12 mouse cellular contexts compared by ENCODE assay signal in genomic region chr11:87801711-87802275, GRCm38 (mm10). TPM values are rescaled to one million over a fixed set of nuclear protein-coding genes. Genes with fewer than 3 reads are reported as not detected.
DNase-seq lines count a peak whose midpoint lies in the region; ATAC-seq and TF ChIP-seq lines count a peak whose summit lies in the region.
"Had no signal": no experiment of that assay in that cellular context is flagged by ENCODE, and none has a peak within 500 bp of the region (broad histone marks: within the 10 kb centered on the region; RNA-seq: fewer than 3 reads in every experiment).

No protein-coding gene starts in this region.

- intact Hi-C loops in left cerebral cortex, postnatal 36 days (cut with DNase I) = loop anchor here (5.0 kb wide), 1 partner anchor 156 kb away; no protein-coding TSS in a partner anchor

- no peaks in the 10 kb centered on the region for H3K4me1 ChIP-seq in kidney, embryonic 14.5 days (ENCODE audit: control insufficient read depth, insufficient read depth, low read length)
- H3K4me1 ChIP-seq in E14TG2a.4 (replicated peaks; ENCODE audit: low read depth, low read length) = peaks cover 21% of the 10 kb centered on the region
- H3K4me1 ChIP-seq: heart, embryonic 13.5 days; liver, embryonic 13.5 days had no signal

- ATAC-seq in kidney, embryonic 14.5 days (ENCODE audit: low FRiP score, low TSS enrichment) = no peak
- ATAC-seq in activated CD4-positive, CD25-positive, alpha-beta regulatory T cell, adult 4 months = no peak
- no peak for ATAC-seq in monocyte, adult 5-6 weeks (replicated peaks; ENCODE audit: insufficient number of reproducible peaks, low FRiP score, low TSS enrichment, poor library complexity, severe bottlenecking)

- no peak overlapping the region for H3K27ac ChIP-seq in kidney, embryonic 14.5 days (ENCODE audit: low read depth, low read length)
- H3K27ac ChIP-seq: heart, embryonic 13.5 days; liver, embryonic 13.5 days had no signal

- TF ChIP-seq CTCF in E14TG2a.4 (conservative IDR thresholded peaks at IDR 0.05; ENCODE audit: low read length) = no peak

- H3K36me3 ChIP-seq in kidney, embryonic 14.5 days (ENCODE audit: control insufficient read depth, insufficient read depth, low read length) = no peaks in the 10 kb centered on the region
- no peaks in the 10 kb centered on the region for H3K36me3 ChIP-seq in E14TG2a.4 (ENCODE audit: insufficient read depth, low read length)
- H3K36me3 ChIP-seq: heart, embryonic 13.5 days; liver, embryonic 13.5 days had no signal

- H3K9ac ChIP-seq in kidney, embryonic 14.5 days (ENCODE audit: low read depth, low read length) = no peak overlapping the region
- H3K9ac ChIP-seq: heart, embryonic 13.5 days; liver, embryonic 13.5 days had no signal

- WGBS in kidney, embryonic 14.5 days = 85% methylated on average over 22 of the region's 22 CpGs

- no peaks in the 10 kb centered on the region for H3K27me3 ChIP-seq in kidney, embryonic 14.5 days (ENCODE audit: control insufficient read depth, insufficient read depth, low read length)
- peaks cover 49% of the 10 kb centered on the region for H3K27me3 ChIP-seq in E14TG2a.4 (ENCODE audit: insufficient read depth, low read length)

- no peaks in the 10 kb centered on the region for H3K9me3 ChIP-seq in kidney, embryonic 14.5 days (ENCODE audit: control insufficient read depth, low read length)
- no peaks in the 10 kb centered on the region for H3K9me3 ChIP-seq in E14TG2a.4 (ENCODE audit: low read length)
- H3K9me3 ChIP-seq: heart, embryonic 13.5 days; liver, embryonic 13.5 days had no signal

- no peak overlapping the region for H3K4me2 ChIP-seq in kidney, embryonic 14.5 days (replicated peaks; ENCODE audit: low read depth, low read length)
- H3K4me2 ChIP-seq: heart, embryonic 13.5 days; liver, embryonic 13.5 days had no signal

- no peak overlapping the region for H3K4me3 ChIP-seq in kidney, embryonic 14.5 days (ENCODE audit: low read length)
- peak overlapping the region; percentile 74 for H3K4me3 ChIP-seq in E14TG2a.4 (replicated peaks; ENCODE audit: low read length)
- H3K4me3 ChIP-seq: heart, embryonic 13.5 days; liver, embryonic 13.5 days had no signal

- peak; percentile 23 to 31 for DNase-seq in kidney, postnatal 4 days
- DNase-seq in frontal cortex, postnatal 36 days (ENCODE audit: low spot score in 2 of 2) = peak; percentile 60 to 65
- peak; percentile 55 to 59 for DNase-seq in left cerebral cortex, postnatal 36 days (ENCODE audit: low spot score in 2 of 2)
- DNase-seq in lung, postnatal 36 days = no peak
- DNase-seq: liver, embryonic 13.5 days; thymus, postnatal 25 days had no signal

RNA-seq across cellular contexts. Expression of gene Mpo, which starts 8.4 kb away (rescaled TPM):
- polyA plus RNA-seq in kidney, embryonic 14.5 days (2014; fragmentation: Nextera tagmentation; extraction: Ambion mirVana) = 0.41 TPM in 1 of 2 replicates, not detected in the other
- total RNA-seq in left cerebral cortex, postnatal 36 days (2021) = not detected
- not detected for polyA plus RNA-seq in activated CD4-positive, CD25-positive, alpha-beta regulatory T cell, adult 4 months (2017; shearing (Covaris generic))
- total RNA-seq in monocyte, adult 5-6 weeks (2017) = not detected in 3 replicates
- total RNA-seq: ES-E14 had no signal

RNA-seq across cellular contexts. Expression of gene Lpo, which starts 26.3 kb away (rescaled TPM):
- 0.10 TPM in 1 of 2 replicates, not detected in the other for polyA plus RNA-seq in kidney, embryonic 14.5 days (2014; fragmentation: Nextera tagmentation; extraction: Ambion mirVana)
- total RNA-seq in left cerebral cortex, postnatal 36 days (2021) = under 1 TPM; 0.29 to 0.39 TPM
- not detected for polyA plus RNA-seq in activated CD4-positive, CD25-positive, alpha-beta regulatory T cell, adult 4 months (2017; shearing (Covaris generic))
- total RNA-seq in monocyte, adult 5-6 weeks (2017) = not detected in 3 replicates
- total RNA-seq: ES-E14 had no signal
- polyA plus RNA-seq: heart, embryonic 13.5 days; liver, embryonic 13.5 days had no signal

RNA-seq across cellular contexts. Expression of gene Tspoap1, which starts 41.5 kb away (rescaled TPM):
- 3.0 and 4.2 TPM in 2 replicates for polyA plus RNA-seq in kidney, embryonic 14.5 days (2014; fragmentation: Nextera tagmentation; extraction: Ambion mirVana)
- total RNA-seq in left cerebral cortex, postnatal 36 days (2021) = 100 to 1,000 TPM; 158 to 214 TPM
- polyA plus RNA-seq in activated CD4-positive, CD25-positive, alpha-beta regulatory T cell, adult 4 months (2017; shearing (Covaris generic)) = 1 to 10 TPM; 1.6 to 2.4 TPM
- 4.3 to 7.3 TPM (median 5.4 TPM) in 3 replicates for total RNA-seq in monocyte, adult 5-6 weeks (2017)

RNA-seq across cellular contexts. Expression of gene Mks1, which starts 51.2 kb away (rescaled TPM):
- polyA plus RNA-seq in kidney, embryonic 14.5 days (2014; fragmentation: Nextera tagmentation; extraction: Ambion mirVana) = 10.0 and 15.6 TPM in 2 replicates
- total RNA-seq in left cerebral cortex, postnatal 36 days (2021) = 1 to 10 TPM; 4.0 to 8.0 TPM
- 1 to 10 TPM; 4.7 to 4.8 TPM for polyA plus RNA-seq in activated CD4-positive, CD25-positive, alpha-beta regulatory T cell, adult 4 months (2017; shearing (Covaris generic))
- total RNA-seq in monocyte, adult 5-6 weeks (2017) = 6.1 to 6.8 TPM (median 6.5 TPM) in 3 replicates

Comparison
In these comparisons a context has a peak if more than half of its experiments do, and no peak if none do; other contexts are left out.
1. RNA of gene Tspoap1, which starts 41.5 kb away (total RNA-seq): 158 to 214 TPM in left cerebral cortex, postnatal 36 days; 4.3 to 7.3 TPM in monocyte, adult 5-6 weeks; every median in the first group is over 10 times any median in the second.